8 mouse cellular contexts compared by ENCODE assay signal in the genomic region with DNA sequence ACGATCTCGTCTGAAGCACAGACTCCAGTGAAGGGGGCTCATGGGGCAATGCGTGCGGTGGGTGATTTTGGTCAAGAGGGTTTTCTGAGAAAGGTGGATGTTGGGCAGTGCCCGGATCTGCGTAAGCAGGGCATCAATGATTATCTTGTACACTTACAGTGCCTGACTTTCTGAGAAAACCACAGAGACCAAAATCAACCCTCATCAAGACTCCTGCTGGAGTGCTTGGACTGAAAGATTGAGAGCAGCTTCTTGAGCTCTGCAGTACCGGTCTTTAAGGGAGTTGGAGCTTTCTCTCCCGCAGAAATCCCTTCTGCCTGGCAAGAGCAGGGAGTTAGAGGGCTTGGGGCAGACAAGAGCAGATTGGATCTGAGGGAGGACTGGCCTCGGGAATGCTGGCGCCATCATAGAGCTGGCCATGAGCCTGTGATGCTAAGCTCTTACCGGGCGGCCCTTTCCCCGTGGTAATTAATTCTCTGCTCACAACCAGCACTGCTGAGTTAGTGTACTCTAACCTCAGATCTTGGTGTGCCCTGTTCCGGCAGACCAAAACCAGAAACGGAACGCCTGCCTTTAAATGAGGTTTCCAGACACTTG. TPM values are rescaled to one million over a fixed set of nuclear protein-coding genes. Genes with fewer than 3 reads are reported as not detected.
A peak's percentile ranks its signal among the peaks of the same experiment; 100 is the strongest.
DNase-seq lines count a peak whose midpoint lies in the region; ATAC-seq lines count a peak whose summit lies in the region.

No protein-coding gene starts in this region.

- H3K4me1 ChIP-seq in heart, embryonic 12.5 days (replicated peaks): peaks cover 5% of the 10 kb centered on the region; the same call in 1 of the 2 replicates
- H3K4me1 ChIP-seq in hindbrain, embryonic 15.5 days (replicated peaks): peaks cover 20% of the 10 kb centered on the region
- H3K4me1 ChIP-seq in liver, embryonic 13.5 days (replicated peaks): peaks cover 4% of the 10 kb centered on the region; the same call in 1 of the 2 replicates
- peaks cover 18% of the 10 kb centered on the region; the same call in 1 of the 2 replicates for H3K4me1 ChIP-seq in stomach, embryonic 14.5 days (ENCODE audit: control insufficient read depth, insufficient read depth, low read length)

- H3K27ac ChIP-seq in heart, embryonic 12.5 days (ENCODE audit: poor library complexity, severe bottlenecking): no peak overlapping the region
- H3K27ac ChIP-seq in hindbrain, embryonic 15.5 days (replicated peaks): no peak overlapping the region
- no peak overlapping the region for H3K27ac ChIP-seq in liver, embryonic 13.5 days
- H3K27ac ChIP-seq in stomach, embryonic 14.5 days (ENCODE audit: low read length): no peak overlapping the region

- H3K27me3 ChIP-seq in heart, embryonic 12.5 days (replicated peaks): peaks cover 33% of the 10 kb centered on the region
- peaks cover 11% of the 10 kb centered on the region for H3K27me3 ChIP-seq in hindbrain, embryonic 15.5 days
- peaks cover 76% of the 10 kb centered on the region for H3K27me3 ChIP-seq in liver, embryonic 13.5 days
- H3K27me3 ChIP-seq in stomach, embryonic 14.5 days (ENCODE audit: control insufficient read depth, insufficient read depth, low read length): no peaks in the 10 kb centered on the region

- H3K9ac ChIP-seq in heart, embryonic 12.5 days: peak overlapping the region; percentile 63
- H3K9ac ChIP-seq in hindbrain, embryonic 15.5 days: peak overlapping the region; percentile 65
- H3K9ac ChIP-seq in liver, embryonic 13.5 days: 0 out of 2 replicates have a peak overlapping the region, but pooled peaks have one; percentile 29
- peak overlapping the region; percentile 69; the same call in 1 of the 2 replicates for H3K9ac ChIP-seq in stomach, embryonic 14.5 days (replicated peaks; ENCODE audit: low read depth, low read length)

- no peaks in the 10 kb centered on the region for H3K36me3 ChIP-seq in heart, embryonic 12.5 days
- H3K36me3 ChIP-seq in hindbrain, embryonic 15.5 days: no peaks in the 10 kb centered on the region
- no peaks in the 10 kb centered on the region for H3K36me3 ChIP-seq in liver, embryonic 13.5 days
- no peaks in the 10 kb centered on the region for H3K36me3 ChIP-seq in stomach, embryonic 14.5 days (ENCODE audit: control insufficient read depth, insufficient read depth, low read length)

- H3K4me3 ChIP-seq in heart, embryonic 12.5 days: peak overlapping the region; percentile 60
- H3K4me3 ChIP-seq in hindbrain, embryonic 15.5 days: peak overlapping the region; percentile 66
- peak overlapping the region; percentile 61 for H3K4me3 ChIP-seq in liver, embryonic 13.5 days (replicated peaks)
- H3K4me3 ChIP-seq in stomach, embryonic 14.5 days (ENCODE audit: low read depth, low read length): peak overlapping the region; percentile 80

- intact Hi-C loops in heart, postnatal 36 days (cut with DNase I): loop anchor here (2.0 to 10.0 kb wide), 4 partner anchors 51 to 469 kb away; a partner anchor contains a TSS

- ATAC-seq in heart, embryonic 12.5 days (ENCODE audit: insufficient number of reproducible peaks, low FRiP score): no peak
- ATAC-seq in common myeloid progenitor, adult 5-6 weeks (replicated peaks; ENCODE audit: low read depth, poor library complexity, severe bottlenecking): peak; percentile 12
- ATAC-seq in hindbrain, embryonic 15.5 days (ENCODE audit: low FRiP score, low read depth): no peak
- ATAC-seq in liver, embryonic 13.5 days (ENCODE audit: low read depth): no peak
- no peak for ATAC-seq in stomach, embryonic 14.5 days (ENCODE audit: insufficient number of reproducible peaks, insufficient read depth, low FRiP score, low read depth)

- H3K4me2 ChIP-seq in heart, embryonic 12.5 days: peak overlapping the region; percentile 86
- peak overlapping the region; percentile 91 for H3K4me2 ChIP-seq in hindbrain, embryonic 15.5 days
- H3K4me2 ChIP-seq in liver, embryonic 13.5 days: peak overlapping the region; percentile 74
- H3K4me2 ChIP-seq in stomach, embryonic 14.5 days (replicated peaks; ENCODE audit: low read depth, low read length): peak overlapping the region; percentile 99

- no peaks in the 10 kb centered on the region for H3K9me3 ChIP-seq in heart, embryonic 12.5 days (replicated peaks)
- H3K9me3 ChIP-seq in hindbrain, embryonic 15.5 days: no peaks in the 10 kb centered on the region
- H3K9me3 ChIP-seq in liver, embryonic 13.5 days (replicated peaks): no peaks in the 10 kb centered on the region
- H3K9me3 ChIP-seq in stomach, embryonic 14.5 days (ENCODE audit: control insufficient read depth, low read depth, low read length): no peaks in the 10 kb centered on the region

- no peak for DNase-seq in heart, postnatal 36 days
- peak; percentile 55 for DNase-seq in Muller cell, postnatal 12 days (ENCODE audit: inconsistent ontology term)
- DNase-seq in liver, embryonic 13.5 days: no peak
- DNase-seq in gastrocnemius, adult 8-10 months (ENCODE audit: low spot score in 2 of 2): no peak

- 17% methylated on average over 16 of the region's 16 CpGs for WGBS in heart, embryonic 12.5 days
- WGBS in hindbrain, embryonic 15.5 days: 14% methylated on average over 16 of the region's 16 CpGs
- WGBS in liver, embryonic 13.5 days (ENCODE audit: insufficient replicate concordance): 15% methylated on average over 16 of the region's 16 CpGs
- whole genome bisulfite sequencing in stomach, embryonic 14.5 days: 15% methylated on average over 16 of the region's 16 CpGs

RNA-seq across cellular contexts. Expression of a gene that starts 2.4 kb away (rescaled TPM):
- 8.4 and 8.9 TPM in 2 replicates for polyA plus RNA-seq in heart, embryonic 12.5 days (2016; fragmentation: Nextera tagmentation; extraction: Ambion mirVana)
- 10 to 100 TPM; 17.6 to 21.5 TPM for total RNA-seq in heart, postnatal 36 days (2021)
- total RNA-seq in common myeloid progenitor, adult 5-6 weeks (2017): 2.4 TPM in 1 of 2 replicates, not detected in the other
- polyA plus RNA-seq in hindbrain, embryonic 15.5 days (2015; fragmentation: Nextera tagmentation; extraction: Ambion mirVana): 20.3 and 23.0 TPM in 2 replicates
- 3.5 and 3.7 TPM in 2 replicates for polyA plus RNA-seq in liver, embryonic 13.5 days (2015; fragmentation: Nextera tagmentation; extraction: Ambion mirVana)
- 24.2 and 27.7 TPM in 2 replicates for polyA plus RNA-seq in stomach, embryonic 14.5 days (2014; fragmentation: Nextera tagmentation; extraction: Ambion mirVana)
- 1 to 10 TPM; 5.1 to 7.8 (median 5.6) TPM for total RNA-seq in gastrocnemius, adult 8-10 months (2022)

RNA-seq across cellular contexts. Expression of a gene that starts 30.8 kb away (rescaled TPM):
- 5.9 and 7.7 TPM in 2 replicates for polyA plus RNA-seq in heart, embryonic 12.5 days (2016; fragmentation: Nextera tagmentation; extraction: Ambion mirVana)
- total RNA-seq in heart, postnatal 36 days (2021): 1 to 10 TPM; 3.5 to 4.3 TPM
- 8.8 and 16.2 TPM in 2 replicates for total RNA-seq in common myeloid progenitor, adult 5-6 weeks (2017)
- 6.6 and 7.9 TPM in 2 replicates for polyA plus RNA-seq in hindbrain, embryonic 15.5 days (2015; fragmentation: Nextera tagmentation; extraction: Ambion mirVana)
- 1.9 and 2.1 TPM in 2 replicates for polyA plus RNA-seq in liver, embryonic 13.5 days (2015; fragmentation: Nextera tagmentation; extraction: Ambion mirVana)
- polyA plus RNA-seq in stomach, embryonic 14.5 days (2014; fragmentation: Nextera tagmentation; extraction: Ambion mirVana): 9.0 and 9.2 TPM in 2 replicates
- total RNA-seq in gastrocnemius, adult 8-10 months (2022): 1 to 10 TPM; 2.3 to 2.8 (median 2.5) TPM
